Mouse (Mus musculus) inflammation-experienced regulatory T-cells, adult 6 months (primary cell): ENCODE measurements around the gene Sdf2. TPM values are rescaled to one million over a fixed set of nuclear protein-coding genes. Genes with fewer than 3 reads are reported as not detected.
A peak's percentile ranks its signal among the peaks of the same experiment; 100 is the strongest.

ENCODE experiments used
- ATAC-seq: one replicate; pipeline ENCODE4 v1.8.0; 2017
- polyA plus RNA-seq, 3 experiments: library from polyadenylated mRNA; unstranded; fragments of 100-300 nt; shearing (Covaris generic); gene quantifications; one replicate each; pipeline ENCODE4 v1.2.1; 2017

Gene Sdf2
- 100 to 1,000 TPM; 103 to 118 (median 104) TPM for polyA plus RNA-seq

DNA sequence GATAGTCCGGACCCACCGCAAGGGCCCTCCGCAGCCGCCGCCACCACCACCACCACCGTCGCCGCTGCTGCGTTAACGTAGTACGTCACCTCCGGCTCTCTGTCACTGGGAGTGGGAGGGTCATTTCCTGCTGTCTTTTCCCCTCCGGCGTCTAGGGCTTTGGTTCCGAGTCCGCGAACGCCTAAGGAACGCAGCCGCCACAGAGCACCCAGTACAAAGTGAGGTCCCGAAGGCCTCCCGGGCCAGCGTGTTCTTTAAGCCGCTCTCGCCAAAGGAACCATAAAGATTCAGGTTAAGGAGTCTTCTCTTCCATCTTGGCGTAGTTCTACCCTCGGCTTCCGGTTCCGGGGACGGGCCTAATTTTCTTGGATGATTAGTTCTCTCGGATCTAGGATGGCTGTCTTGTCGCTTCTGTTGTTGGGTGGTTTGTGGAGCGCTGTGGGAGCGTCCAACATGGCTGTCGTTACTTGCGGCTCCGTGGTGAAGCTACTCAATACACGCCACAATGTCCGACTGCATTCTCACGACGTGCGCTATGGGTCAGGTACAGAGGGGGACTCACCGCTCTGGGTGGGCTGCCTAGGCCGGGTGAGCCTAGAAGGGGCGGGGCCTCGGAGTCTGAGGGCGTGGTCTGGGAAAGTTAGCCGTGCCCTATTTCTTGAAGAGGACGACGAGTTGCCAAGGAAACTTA is at the start of gene Sdf2, which contains the start of gene Supt6:
Gene Sdf2 (plus strand): TSS at position 120 of the 691 bp plus-strand sequence.
Gene Supt6 (minus strand): TSS at position 361 of the 691 bp plus-strand sequence.
- peak; percentile 81 for ATAC-seq

DNA sequence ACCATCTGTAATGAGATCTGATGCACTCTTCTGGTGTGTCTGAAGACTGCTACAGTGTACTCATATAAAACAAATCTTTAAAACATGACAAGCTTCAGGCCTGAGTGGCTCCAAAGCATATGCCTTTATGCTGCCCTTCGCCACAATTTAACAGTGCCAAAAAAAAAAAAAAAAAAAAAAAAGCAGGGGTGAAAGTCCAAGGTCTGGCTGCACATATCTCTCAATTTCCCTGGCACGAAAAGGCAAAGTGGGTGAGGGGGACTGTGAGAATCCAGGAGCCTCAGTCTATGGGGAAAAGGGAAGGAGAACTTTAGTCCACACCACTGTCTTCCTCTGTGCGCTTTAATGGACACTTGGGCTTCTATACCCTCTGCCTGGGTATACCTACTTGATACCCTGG is 43.2 kb upstream of the Sdf2 start:
- no peak for ATAC-seq

DNA sequence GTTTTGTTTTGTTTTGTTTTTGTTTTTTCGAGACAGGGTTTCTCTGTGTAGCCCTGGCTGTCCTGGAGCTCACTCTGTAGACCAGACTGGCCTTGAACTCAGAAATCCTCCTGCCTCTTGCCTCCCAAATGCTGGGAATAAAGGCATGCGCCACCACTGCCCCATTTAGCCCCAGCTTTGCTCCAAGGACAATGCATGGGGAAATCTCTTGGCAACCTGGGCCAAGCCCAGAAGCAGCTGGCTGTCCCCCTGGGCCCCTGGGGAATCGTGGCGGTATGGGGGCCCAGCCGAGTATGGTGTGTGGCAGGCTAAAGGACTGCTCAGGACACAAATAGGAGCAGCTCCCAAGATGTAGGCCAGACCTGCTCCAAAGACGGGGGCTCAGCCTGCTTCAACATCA is 41.3 kb upstream of the Sdf2 start:
- no peak for ATAC-seq

DNA sequence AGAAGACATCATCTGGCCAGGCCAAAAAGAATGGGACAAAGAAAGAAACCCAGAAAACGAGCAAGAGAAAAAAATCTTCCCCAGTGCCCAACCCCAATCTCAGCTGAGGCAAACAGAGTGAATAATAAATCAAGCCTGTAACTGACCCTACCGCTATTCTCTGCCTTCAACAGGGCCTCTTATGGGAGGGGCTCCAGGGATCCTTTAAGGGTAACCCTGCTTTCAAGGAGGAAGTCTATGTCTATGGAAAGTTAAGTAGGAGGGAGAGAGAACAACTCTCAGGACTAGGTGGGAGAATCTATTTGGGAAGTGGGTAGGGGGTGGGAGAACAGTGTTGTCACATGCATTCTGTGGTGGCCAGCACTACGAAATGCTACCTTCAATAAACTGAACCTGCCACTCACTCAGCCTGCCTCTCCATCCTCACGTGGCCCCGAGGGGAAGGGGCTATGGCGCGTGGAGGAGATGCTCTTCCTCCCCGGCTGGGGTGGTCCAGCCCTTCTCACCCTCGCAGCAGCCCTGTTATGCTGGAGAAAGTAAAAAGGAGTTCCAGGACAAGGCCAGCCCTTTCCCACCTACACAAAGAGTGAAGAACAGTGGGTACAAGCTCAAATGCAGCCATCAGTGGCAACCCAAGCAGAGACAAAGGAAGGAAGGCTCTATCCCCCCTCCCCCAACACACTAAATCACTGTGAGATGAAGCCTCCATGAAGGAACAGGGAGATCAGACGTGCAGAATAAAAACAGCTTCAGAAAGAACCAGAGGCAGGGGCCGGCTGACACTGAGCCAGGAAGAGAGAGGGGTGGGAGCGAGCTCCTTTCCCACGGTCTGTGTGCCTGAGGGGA is 40.0 kb upstream of the Sdf2 start:
- ATAC-seq = no peak

DNA sequence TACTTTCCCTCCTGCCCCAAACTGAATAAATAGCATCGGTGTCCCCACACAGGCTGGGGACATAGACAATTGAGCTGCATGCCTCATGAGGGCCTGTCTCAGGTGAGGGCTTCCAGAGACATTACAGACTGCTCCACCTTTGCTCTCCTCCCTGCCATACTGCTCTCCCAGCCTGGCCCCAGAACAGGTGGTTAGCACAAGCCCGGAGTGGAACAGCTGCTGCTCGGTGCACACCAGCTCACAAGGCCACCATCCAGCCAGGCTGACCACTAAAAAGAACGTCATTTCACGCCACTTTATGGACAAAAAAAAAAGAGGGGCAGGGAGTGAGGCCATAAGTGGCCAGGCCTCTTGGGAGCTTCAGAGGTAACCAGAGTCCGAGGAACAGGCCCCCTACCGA is 38.4 kb upstream of the Sdf2 start:
- no peak for ATAC-seq

DNA sequence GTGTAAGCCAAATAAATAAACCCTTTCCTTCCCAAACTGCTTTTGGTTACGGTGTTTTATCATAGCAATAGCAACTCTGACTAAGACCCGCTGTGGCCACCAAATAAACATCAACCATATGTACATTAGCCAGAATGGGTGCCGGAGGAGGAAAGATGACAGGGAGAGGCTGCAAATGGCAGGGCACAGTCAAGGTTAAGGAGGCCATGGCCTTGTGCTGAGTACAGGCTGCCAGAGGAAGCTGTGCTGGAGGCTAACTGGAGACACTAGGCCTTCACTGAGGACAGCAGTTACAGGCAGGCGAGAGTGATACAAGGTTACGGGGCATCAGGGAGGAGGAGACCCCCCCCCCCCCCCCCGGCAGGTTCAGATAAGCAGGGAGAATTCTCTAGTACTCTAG is 35.7 kb upstream of the Sdf2 start:
- no peak for ATAC-seq

DNA sequence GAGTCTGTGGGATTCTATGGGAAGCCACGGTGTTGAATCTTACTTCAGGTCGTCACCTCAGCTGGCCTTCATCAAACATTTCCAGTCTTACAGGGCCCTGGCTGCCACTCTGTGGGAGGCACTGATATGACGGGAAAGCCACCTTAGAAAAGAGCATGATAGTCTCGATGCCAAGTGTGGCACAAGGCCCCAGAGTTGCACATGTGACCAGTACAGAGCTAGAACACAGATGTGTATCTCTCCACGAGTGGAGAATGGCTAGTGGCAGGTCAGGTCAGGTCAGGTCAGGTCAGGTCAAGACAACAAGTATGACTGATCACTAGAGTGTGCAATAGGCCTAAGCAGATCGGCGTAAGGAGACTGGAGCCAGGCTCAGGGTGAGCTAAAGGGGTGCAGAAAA is 34.9 kb upstream of the Sdf2 start:
- no peak for ATAC-seq

DNA sequence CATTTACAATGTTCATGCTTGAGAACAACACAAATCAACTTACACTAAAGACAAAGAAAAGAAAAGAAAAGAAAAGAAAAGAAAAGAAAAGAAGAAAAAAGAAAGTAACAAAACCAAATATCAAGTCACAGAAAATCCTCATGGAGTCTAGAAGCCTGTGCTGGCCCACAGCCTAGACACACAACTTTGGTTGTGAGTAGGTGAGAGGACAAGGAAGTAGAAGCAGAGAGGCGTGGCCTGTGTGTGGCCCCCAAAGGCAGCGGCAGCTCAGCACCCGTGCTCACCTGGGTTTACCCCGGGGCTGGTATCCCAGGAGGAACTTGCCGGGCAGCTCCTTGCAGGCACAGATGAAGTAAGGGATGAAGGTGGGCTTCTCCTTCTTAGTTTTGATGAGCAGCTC is 34.0 kb upstream of the Sdf2 start:
- no peak for ATAC-seq

DNA sequence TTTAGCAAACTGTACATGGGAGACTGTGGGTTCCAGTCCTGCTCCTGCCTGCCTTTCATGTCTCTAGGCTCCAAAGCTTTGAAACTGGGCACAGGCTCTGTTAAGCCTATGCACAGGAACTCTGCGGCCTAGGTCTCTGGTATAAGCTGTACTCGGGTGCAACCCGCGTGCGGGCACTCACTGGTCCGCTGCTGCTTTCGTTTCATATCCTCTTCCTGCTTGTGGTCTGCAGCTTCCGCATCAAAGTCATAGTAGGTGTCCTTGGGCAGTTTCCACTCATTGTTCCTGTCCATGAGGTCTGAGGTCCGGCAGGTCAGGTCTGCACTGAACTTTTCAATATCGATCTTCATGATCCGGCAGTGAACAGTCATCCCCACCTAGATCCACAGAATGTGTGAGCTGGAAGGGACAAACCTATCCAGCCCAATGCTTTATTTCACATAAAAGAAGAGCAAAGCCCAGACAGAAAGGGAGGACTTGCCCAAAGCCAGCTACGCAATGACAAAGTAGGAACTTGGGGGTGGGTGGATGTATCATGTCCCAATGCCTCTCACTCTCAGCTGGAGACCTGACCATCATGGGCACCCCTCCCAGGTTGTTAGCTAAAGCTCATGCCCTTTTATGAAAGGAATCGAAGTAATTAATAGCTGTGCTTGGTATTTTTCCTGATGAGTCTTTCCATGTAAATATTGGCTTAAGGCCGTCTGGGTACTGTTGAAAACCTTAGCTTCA is 32.3 kb upstream of the Sdf2 start:
- ATAC-seq = no peak

DNA sequence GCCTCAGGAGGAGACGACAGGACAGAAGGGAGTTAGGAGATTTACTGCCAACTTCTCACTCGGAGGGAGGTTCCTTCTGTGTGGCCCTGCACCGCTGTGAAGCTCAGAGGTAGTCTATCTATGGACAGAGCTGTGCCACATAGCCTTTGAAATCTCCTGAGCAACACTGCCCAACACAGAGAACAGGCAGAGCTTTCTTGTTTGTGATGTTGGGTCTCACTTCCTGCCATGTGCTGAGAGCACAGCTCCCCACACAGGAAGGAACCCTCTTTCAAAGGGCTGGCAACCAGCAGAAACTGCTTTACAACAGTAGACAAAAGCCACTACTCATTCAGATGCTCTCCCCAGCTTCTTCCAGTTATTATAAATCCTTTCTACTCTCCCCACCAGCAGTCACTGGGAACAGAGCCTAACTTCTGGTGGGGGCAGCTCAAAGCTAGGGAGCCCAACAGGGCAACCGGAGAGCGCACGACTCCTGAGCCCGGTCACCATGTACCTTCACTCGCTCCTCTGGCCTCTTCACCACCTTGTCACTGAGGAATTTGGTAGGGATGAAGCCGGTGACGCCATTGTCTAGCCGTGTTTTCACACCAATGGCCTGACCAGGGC is 29.7 kb upstream of the Sdf2 start:
- peak; percentile 28 for ATAC-seq

DNA sequence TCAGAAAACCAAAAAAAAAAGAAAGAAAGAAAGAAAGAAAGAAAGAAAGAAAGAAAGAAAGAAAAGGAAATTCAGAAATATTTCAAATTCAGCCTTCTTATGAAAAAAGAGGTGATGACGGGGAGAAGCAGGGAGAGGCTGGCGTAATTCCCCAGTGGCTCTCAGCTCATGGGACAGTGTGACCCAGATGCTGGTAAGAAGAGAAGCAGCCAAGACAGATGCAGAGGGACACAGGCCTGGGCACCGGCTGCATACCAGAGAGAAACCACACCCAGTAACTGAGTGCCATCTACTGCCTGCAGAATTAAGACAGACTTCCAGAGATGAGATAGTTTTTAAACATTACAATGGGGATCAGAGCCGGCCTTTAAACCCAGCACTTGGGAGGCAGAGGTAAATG is 22.0 kb upstream of the Sdf2 start:
- ATAC-seq = no peak

DNA sequence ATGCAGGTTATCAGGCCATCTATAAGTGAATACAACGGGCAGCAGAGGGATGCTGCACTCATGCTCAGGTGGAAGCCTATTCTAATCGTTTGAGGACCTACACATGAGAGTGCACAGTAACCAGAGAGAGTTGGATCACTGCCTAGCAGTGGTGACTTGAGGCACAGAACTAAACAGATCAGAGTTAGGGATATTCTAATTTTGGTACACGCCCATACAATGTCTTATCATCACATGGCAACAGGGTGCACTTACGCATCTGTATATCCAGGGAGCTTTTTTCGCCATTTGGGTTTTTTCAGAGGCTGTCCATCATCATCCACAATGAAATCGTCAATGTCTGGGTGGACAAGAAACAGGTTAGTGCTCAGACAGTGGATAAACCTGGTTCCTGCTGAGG is 14.0 kb upstream of the Sdf2 start:
- no peak for ATAC-seq

DNA sequence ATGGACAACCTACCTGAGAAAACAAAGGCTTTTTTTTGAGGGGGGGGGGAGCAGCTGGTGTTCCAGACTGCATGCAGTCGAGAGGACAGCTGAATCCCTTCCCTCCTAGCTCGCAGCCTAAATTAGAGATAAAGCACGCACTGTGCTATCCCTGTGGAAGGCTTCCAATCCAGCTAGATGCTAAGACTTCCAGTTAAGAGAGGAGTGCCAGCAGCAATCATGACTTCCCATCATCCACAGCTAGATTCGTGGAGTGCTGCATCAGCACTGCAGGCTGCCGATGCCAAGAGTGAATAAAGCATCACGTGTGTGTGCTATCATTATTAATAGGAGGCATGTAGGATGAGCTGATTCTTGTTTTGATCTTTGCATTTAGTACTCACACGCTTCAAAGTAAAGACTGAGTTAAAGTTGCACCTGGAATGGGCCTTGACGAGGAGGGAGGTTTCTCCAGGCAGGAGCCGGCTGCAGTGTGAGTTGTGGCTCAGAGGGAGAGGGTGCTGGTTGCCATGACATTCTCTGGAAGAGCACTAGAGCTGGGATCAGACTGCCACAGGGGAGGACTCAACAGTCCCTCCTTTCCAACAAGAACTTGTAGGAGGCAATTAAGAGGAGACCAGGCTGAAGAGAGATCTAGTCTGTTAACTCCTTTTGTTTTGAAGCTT is 5.2 kb upstream of the Sdf2 start:
- ATAC-seq = no peak

DNA sequence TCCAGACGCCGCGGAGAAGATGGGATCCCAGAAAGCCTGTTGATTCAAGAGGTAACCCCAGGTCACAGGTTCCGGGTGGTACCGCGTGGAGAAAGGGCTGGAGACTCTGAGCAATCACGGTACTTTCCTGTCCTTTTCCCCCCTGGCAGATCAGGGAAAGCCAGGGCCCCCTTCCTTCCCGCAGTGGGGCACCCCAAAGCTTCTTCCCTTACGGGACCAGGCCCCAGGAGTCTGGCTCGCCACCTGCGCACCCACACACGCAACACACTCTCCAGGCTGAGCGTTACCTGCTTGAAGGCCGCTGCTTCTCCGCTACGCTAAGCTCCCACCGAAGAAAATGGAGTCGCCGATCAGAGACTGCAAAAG is 302 bp upstream of the Sdf2 start:
- peak; percentile 12 for ATAC-seq

DNA sequence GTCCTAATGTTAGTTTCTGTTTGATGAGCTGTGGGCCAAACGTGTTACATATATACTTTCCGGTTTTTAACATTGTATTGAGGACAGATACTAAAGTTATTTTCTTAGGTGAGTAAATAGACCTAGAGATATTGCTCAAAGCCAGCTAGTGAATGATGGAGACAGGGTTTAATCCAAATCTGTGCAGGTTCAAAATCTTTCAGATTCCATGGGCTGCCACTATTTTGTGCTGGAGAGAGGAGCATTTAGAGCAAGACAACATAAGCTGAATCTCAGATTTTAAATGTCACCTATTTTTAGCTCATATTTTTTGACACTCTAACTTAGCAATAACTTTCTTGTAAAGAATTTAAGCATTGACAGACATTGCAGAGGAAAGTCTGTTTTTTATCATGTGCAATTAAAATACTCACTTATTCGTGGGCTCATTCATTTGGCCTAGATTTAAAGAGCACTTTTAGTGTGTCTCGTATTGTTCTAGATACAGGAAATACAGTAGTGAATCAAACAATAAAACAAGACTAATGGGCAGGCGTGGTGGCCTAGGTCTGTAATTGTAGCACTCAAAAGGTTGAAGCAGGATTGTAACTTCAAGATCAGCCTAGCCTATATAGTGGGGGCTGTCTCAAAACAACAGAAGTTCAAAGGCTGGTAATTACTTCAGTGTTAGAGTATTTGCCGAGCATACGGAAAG is 919 bp downstream of the Sdf2 start:
- no peak for ATAC-seq

DNA sequence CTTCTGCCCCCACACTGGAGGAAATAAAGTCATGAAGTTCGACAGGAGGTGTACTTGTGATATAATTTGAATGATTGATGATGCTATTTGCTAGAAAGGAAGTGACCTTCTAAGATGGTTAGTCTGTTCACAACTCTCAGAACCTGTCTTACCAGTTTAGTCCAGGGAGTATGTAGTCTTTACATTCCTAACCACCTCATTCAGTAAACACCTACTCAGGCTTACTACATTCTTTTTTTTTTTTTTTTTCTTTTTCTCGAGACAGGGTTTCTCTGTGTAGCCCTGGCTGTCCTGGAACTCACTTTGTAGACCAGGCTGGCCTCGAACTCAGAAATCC is 1.4 kb downstream of the Sdf2 start:
- peak; percentile 3 for ATAC-seq

DNA sequence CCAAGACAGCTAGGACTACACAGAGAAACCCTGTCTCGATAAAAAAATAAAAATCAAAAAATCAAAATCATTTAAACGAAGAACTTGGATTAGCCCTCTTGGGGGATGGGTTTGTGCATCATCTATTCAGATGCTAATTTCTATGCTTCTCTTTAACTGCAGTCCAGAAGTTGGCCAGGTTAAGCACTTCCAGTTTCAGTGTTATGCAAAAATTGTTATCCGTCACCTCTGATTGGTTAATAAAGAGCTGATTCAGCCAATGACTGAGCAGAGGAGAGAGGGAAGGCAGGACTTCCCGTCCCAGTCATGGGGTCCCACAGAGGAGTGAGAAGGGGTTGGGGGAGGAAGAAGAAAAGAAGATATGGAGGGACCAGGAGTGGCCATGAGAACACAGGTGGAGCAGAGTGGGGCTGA is 2.2 kb downstream of the Sdf2 start:
- ATAC-seq = no peak

DNA sequence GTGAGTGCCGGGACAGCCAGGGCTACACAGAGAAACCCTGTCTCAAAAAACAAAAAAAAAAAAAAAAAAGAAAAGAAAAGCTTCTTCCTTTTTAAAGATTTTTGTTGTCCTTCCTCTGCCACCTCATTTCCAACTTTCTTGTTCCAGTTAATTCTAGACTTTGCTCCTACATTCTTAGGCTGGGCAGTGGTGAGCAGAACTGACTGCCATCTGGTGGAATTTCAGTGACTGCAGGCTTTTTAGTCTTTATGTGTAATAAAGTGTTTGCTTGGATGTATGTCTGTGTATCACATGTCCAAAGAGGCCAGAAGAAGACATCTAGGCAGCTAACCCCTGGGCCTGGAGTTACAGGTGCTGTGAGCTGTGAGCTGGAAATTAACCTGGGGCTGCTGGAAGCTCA is 11.1 kb downstream of the Sdf2 start:
- ATAC-seq = no peak

DNA sequence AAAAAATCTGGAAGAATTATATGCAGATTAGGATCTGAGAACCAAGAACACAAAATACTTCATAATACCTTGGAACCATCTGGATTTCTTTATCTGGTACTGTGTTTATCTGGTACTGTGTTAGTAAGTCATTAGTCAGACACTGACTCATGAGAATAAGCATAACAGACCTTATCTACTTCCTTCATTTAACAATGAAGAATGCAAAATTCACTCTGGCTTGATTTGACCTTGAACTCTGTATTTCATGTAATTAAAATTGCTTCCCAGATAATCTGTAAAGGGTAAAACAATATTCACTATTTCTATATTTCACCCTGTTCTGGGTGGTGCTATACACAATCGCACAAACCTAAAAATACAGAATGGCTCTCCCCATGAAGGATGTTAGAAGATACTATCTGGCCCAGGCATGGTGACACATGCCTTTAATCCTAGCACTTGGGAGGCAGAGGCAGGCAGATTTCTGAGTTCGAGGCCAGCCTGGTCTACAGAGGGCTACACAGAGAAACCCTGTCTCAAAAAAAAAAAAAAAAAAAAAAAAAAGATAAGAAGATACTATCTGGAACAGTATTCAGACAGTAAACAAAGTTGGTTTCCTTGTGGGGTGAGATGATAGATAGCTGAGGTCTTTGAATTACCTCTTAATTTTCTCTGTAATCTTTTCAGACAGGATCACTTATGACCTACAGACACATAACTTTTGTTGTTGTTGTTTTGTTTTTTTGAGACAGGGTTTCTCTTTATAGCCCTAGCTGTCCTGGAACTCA is 15.1 kb downstream of the Sdf2 start:
- no peak for ATAC-seq

DNA sequence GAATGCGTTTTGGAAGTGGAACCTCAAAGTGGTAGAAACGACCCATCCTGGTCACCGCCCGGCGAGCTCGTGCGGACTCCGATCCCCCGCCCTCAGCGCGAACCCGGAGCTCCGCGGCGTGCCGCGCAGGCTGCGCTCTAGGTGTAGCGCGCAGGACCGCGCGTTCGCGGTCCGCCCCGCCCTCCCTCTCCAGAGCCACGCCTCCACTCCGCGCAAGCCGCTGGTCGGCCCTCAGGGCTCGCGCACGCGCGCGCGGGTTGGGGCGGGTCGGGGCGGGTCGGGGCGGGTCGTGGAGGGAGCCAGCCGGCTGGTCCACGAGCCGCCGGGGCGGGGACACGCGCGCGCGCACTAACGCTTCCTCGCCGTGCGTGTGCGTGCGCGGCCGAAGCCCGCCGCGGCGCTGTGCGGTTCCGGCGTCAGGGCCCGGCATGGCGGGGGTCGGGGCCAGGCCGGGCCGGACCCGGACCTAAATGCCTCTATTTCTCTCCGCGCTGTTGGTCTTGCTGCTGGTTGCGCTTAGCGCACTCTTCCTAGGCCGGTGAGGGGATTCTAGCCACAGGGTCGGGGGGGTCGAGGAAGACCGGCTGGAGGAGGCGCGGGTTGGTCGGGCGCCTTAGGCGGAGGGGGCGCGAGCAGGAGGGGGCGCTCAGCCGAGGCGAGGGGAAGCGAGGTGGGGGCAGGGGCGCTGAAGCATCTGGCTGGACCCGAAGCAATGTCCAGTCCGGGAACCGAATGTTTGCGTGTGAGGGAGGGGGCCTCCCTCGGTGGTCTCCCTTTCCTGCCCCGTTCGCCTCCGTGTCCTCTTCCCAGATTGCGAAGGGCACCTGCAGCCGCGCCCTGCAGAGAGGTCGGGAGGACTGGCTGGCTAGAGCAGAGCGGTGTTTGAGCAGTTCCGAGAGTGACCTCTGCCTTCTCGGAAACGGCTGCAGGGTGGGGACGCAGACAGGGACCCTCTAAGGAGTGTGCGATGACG is 16.1 kb downstream of the Sdf2 start, which contains the start of gene 2610507B11Rik:
Gene 2610507B11Rik (plus strand): TSS at position 373 of the 973 bp plus-strand sequence.
- ATAC-seq = peak; percentile 91
